Mouse (Mus musculus) right cerebral cortex, adult 18-20 months (tissue): ENCODE data around the gene Gapdh.
A peak's percentile ranks its signal among the peaks of the same experiment; 100 is the strongest.

Experiments
- DNase-seq: peaks from one replicate; pipeline ENCODE4 v3.0.0; 2022; ENCODE audit warnings: mixed read lengths

Gapdh gene

GRCm38 (mm10) chr6:125166051-125166751, at the start of gene Gapdh:
Gene Gapdh (minus strand): TSS chr6:125166467.
- peak; percentile 49 for DNase-seq

GRCm38 (mm10) chr6:125215148-125215954, 49.1 kb upstream of the Gapdh start, which contains the start of gene Vamp1:
Gene Vamp1 (plus strand): TSS chr6:125215551.
- DNase-seq = peak; percentile 96

GRCm38 (mm10) chr6:125213715-125214114, 47.4 kb upstream of the Gapdh start:
- DNase-seq = no peak

GRCm38 (mm10) chr6:125213129-125213528, 46.9 kb upstream of the Gapdh start:
- DNase-seq = no peak

GRCm38 (mm10) chr6:125212621-125213020, 46.4 kb upstream of the Gapdh start:
- DNase-seq = no peak

- DNase-seq = no peak
Observed at GRCm38 (mm10) chr6:125210436-125210835, 44.2 kb upstream of the Gapdh start.

- DNase-seq = no peak
Observed at GRCm38 (mm10) chr6:125197166-125197565, 30.9 kb upstream of the Gapdh start.

- no peak for DNase-seq
Observed at GRCm38 (mm10) chr6:125196301-125196700, 30.0 kb upstream of the Gapdh start.

GRCm38 (mm10) chr6:125195541-125196075, 29.3 kb upstream of the Gapdh start:
- no peak for DNase-seq

- DNase-seq = no peak
Observed at GRCm38 (mm10) chr6:125193390-125193789, 27.1 kb upstream of the Gapdh start.

- no peak for DNase-seq
Observed at GRCm38 (mm10) chr6:125192841-125193240, 26.6 kb upstream of the Gapdh start.

GRCm38 (mm10) chr6:125192016-125192714, 25.9 kb upstream of the Gapdh start:
- DNase-seq = peak; percentile 93

- peak; percentile 98 for DNase-seq
Observed at GRCm38 (mm10) chr6:125191332-125192015, 25.2 kb upstream of the Gapdh start, which contains the start of the genes Ncapd2 and Mrpl51. Gene Ncapd2 (minus strand): TSS chr6:125191701. Gene Mrpl51 (plus strand): TSS chr6:125191801.

- DNase-seq = no peak
Observed at GRCm38 (mm10) chr6:125190816-125191215, 24.5 kb upstream of the Gapdh start.

GRCm38 (mm10) chr6:125186203-125186602, 19.9 kb upstream of the Gapdh start:
- no peak for DNase-seq

- DNase-seq = no peak
Observed at GRCm38 (mm10) chr6:125182133-125182532, 15.9 kb upstream of the Gapdh start.

- DNase-seq = no peak
Observed at GRCm38 (mm10) chr6:125179601-125180000, 13.3 kb upstream of the Gapdh start.

GRCm38 (mm10) chr6:125175469-125175868, 9.2 kb upstream of the Gapdh start:
- no peak for DNase-seq

GRCm38 (mm10) chr6:125173256-125173655, 7.0 kb upstream of the Gapdh start:
- DNase-seq = no peak

GRCm38 (mm10) chr6:125172474-125172873, 6.2 kb upstream of the Gapdh start:
- no peak for DNase-seq

- DNase-seq = no peak
Observed at GRCm38 (mm10) chr6:125170194-125170593, 3.9 kb upstream of the Gapdh start.

GRCm38 (mm10) chr6:125168086-125168485, 1.8 kb upstream of the Gapdh start:
- peak; percentile 63 for DNase-seq
